Mouse (Mus musculus): ENCODE results near the gene Rsph9. TPM values are rescaled to one million over a fixed set of nuclear protein-coding genes. Genes with fewer than 3 reads are reported as not detected.
A peak's percentile ranks its signal among the peaks of the same experiment; 100 is the strongest.

Gene Rsph9
- polyA plus RNA-seq, 1 experiment from 2014 or later, result 8.6 TPM

GRCm38 (mm10) chr17:46083381-46083780, 60.6 kb downstream of the Rsph9 start:
- Histone ChIP-seq H3K4me1 (replicated peaks) (peaks cover 26% of the 10 kb centered on the region), H3K9ac (no peak overlapping the region), H3K36me3 (no peaks in the 10 kb centered on the region), H3K4me2 (replicated peaks) (no peak overlapping the region), H3K9me3 (no peaks in the 10 kb centered on the region), H3K27me3 (replicated peaks) (no peaks in the 10 kb centered on the region), H3K27ac (no peak overlapping the region), H3K4me3 (replicated peaks) (no peak overlapping the region)
- no peak for ATAC-seq
- 83% methylated on average over 3 of the region's 3 CpGs for WGBS

GRCm38 (mm10) chr17:46081657-46082056, 62.4 kb downstream of the Rsph9 start:
- 60% methylated on average over 7 of the region's 7 CpGs for WGBS

GRCm38 (mm10) chr17:46081042-46081441, 63.0 kb downstream of the Rsph9 start:
- no peak for ATAC-seq
- Histone ChIP-seq H3K27me3 (replicated peaks) (no peaks in the 10 kb centered on the region), H3K27ac (no peak overlapping the region), H3K9me3 (no peaks in the 10 kb centered on the region), H3K4me2 (replicated peaks) (no peak overlapping the region), H3K36me3 (no peaks in the 10 kb centered on the region), H3K4me3 (replicated peaks) (no peak overlapping the region), H3K4me1 (replicated peaks) (peaks cover 18% of the 10 kb centered on the region), H3K9ac (no peak overlapping the region)
- WGBS, result 60% methylated on average over 5 of the region's 5 CpGs

More at GRCm38 (mm10) chr17:46081657-46082056, 62.4 kb downstream of the Rsph9 start:
- Histone ChIP-seq H3K4me1 (replicated peaks) (peaks cover 23% of the 10 kb centered on the region), H3K9ac (no peak overlapping the region), H3K27ac (no peak overlapping the region; the same call in 1 of the 2 replicates), H3K36me3 (no peaks in the 10 kb centered on the region), H3K4me2 (replicated peaks) (no peak overlapping the region), H3K27me3 (replicated peaks) (no peaks in the 10 kb centered on the region), H3K4me3 (replicated peaks) (no peak overlapping the region), H3K9me3 (no peaks in the 10 kb centered on the region)
- no peak for ATAC-seq

DNA sequence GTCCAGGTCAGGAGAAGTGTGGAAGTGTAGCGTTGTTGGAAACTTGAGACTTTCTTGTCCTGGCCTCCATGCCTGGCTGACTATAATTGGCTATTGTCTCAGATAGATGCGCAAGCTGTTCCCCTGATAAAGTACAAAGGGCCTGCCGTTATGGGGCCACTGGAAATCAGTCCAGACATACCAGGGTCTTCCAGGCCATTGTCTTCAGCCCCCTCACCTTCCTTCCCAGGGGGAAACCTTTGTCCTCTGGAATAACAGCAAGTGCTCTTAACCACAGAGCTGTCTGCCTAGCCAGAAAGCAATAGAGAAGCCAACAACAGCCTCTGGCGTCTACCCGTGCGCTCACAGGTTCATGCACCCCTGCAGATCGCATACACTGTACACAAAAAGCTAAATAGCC, 63.6 kb downstream of the Rsph9 start:
- peaks cover 24% of the 10 kb centered on the region for H3K4me1 ChIP-seq (replicated peaks)
- 71% methylated on average over 7 of the region's 7 CpGs for WGBS
- no peak overlapping the region for H3K4me3 ChIP-seq (replicated peaks)
- no peak overlapping the region for H3K9ac ChIP-seq
- no peaks in the 10 kb centered on the region for H3K27me3 ChIP-seq (replicated peaks)
- no peak for ATAC-seq
- H3K9me3 ChIP-seq, result no peaks in the 10 kb centered on the region
- H3K4me2 ChIP-seq (replicated peaks), result no peak overlapping the region
- no peak overlapping the region for H3K27ac ChIP-seq
- no peaks in the 10 kb centered on the region for H3K36me3 ChIP-seq

- Histone ChIP-seq H3K27ac (no peak overlapping the region), H3K27me3 (replicated peaks) (no peaks in the 10 kb centered on the region), H3K9me3 (no peaks in the 10 kb centered on the region), H3K4me2 (replicated peaks) (no peak overlapping the region), H3K4me3 (replicated peaks) (no peak overlapping the region), H3K36me3 (no peaks in the 10 kb centered on the region), H3K9ac (no peak overlapping the region), H3K4me1 (replicated peaks) (peaks cover 32% of the 10 kb centered on the region)
- 78% methylated on average over 2 of the region's 2 CpGs for WGBS
- no peak for ATAC-seq
Measured at GRCm38 (mm10) chr17:46079037-46079436, 65.0 kb downstream of the Rsph9 start.

GRCm38 (mm10) chr17:46077921-46078534, 66.0 kb downstream of the Rsph9 start:
- no peaks in the 10 kb centered on the region for H3K36me3 ChIP-seq
- no peak overlapping the region for H3K4me2 ChIP-seq (replicated peaks)
- no peaks in the 10 kb centered on the region for H3K9me3 ChIP-seq
- H3K27ac ChIP-seq, result no peak overlapping the region
- H3K4me3 ChIP-seq (replicated peaks), result no peak overlapping the region
- H3K4me1 ChIP-seq (replicated peaks), result peaks cover 32% of the 10 kb centered on the region
- WGBS, result 86% methylated on average over 12 of the region's 12 CpGs
- no peak overlapping the region for H3K9ac ChIP-seq
- no peak for ATAC-seq
- no peaks in the 10 kb centered on the region for H3K27me3 ChIP-seq (replicated peaks)

DNA sequence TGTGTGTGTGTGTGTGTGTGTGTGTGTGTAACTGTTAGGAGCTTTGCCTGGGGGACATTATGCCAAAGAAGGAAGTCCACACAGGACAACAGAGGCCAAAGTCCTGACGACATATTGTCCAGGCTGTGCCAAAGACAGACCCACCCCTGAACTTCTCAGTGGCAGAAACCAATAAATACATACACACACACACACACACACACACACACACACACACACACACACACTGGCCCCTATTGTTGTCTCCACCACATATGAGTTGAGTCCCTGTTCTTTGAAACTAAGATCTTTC, 67.8 kb downstream of the Rsph9 start:
- H3K4me1 ChIP-seq (replicated peaks), result peaks cover 27% of the 10 kb centered on the region
- H3K27me3 ChIP-seq (replicated peaks), result no peaks in the 10 kb centered on the region
- peak; percentile 43; the same call in 1 of the 2 replicates for ATAC-seq
- no peak overlapping the region for H3K4me2 ChIP-seq (replicated peaks)
- H3K9ac ChIP-seq, result no peak overlapping the region
- H3K9me3 ChIP-seq, result no peaks in the 10 kb centered on the region
- no peaks in the 10 kb centered on the region for H3K36me3 ChIP-seq
- no peak overlapping the region for H3K4me3 ChIP-seq (replicated peaks)
- 67% methylated on average over 1 of the region's 1 CpGs for whole genome bisulfite sequencing
- H3K27ac ChIP-seq, result no peak overlapping the region

DNA sequence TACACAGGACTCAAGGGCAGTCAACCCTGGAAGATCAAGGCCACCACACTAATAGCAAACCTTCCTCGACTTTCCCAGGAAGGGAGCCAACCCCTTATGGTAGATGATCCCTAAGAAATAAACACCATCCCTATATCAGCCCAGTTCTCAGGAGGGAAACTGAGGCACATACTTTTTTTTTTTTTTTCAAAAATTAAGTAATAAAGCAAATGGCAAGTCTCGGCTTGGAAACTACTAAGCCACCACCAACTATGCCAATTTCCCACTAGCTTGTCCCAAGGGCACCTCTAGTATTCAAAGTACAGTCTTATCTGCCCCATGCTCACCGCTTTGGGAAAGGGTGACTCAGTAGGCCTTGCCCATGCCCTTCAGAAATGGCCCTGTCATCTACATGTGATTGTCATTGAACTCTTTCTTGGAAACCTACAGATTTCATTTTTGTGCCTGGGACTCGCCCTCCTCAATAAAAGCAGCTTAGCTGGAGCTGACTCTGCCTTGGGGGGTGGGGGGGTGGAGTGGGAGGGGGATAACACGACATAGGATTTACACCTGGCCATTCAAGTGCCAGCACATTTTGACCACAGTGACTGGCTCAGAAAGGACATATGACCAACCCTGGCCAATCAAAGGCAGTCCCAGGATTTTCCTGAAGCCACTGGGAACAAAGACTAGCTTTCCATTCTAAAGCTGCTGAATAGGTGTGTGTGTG, 68.3 kb downstream of the Rsph9 start:
- Histone ChIP-seq H3K27ac (no peak overlapping the region), H3K4me3 (replicated peaks) (no peak overlapping the region), H3K36me3 (no peaks in the 10 kb centered on the region), H3K9ac (no peak overlapping the region), H3K9me3 (no peaks in the 10 kb centered on the region), H3K4me1 (replicated peaks) (peaks cover 27% of the 10 kb centered on the region), H3K4me2 (replicated peaks) (no peak overlapping the region), H3K27me3 (replicated peaks) (no peaks in the 10 kb centered on the region)
- 67% methylated on average over 5 of the region's 5 CpGs for whole genome bisulfite sequencing
- peak; percentile 39 for ATAC-seq

DNA sequence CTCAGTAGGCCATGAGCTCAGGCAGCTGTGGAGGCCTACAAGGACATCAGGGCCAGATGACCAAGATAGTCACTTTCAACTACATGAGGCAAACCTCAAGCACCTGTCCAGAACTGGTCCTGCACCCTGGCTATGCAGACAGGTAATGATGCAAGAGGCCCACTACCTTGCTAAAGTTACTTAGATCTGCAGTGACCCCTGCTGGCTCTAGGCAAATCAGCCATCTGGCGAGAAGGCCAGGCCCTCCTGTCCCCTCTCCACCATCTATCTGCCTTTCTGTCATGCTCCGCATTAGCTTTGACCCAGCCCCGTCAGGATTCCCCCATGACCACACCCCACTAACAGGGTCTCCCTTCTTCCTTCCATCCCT, 68.9 kb downstream of the Rsph9 start:
- Histone ChIP-seq H3K9ac (no peak overlapping the region), H3K27ac (no peak overlapping the region), H3K4me1 (replicated peaks) (peaks cover 27% of the 10 kb centered on the region), H3K36me3 (no peaks in the 10 kb centered on the region), H3K9me3 (no peaks in the 10 kb centered on the region), H3K4me3 (replicated peaks) (no peak overlapping the region), H3K4me2 (replicated peaks) (no peak overlapping the region), H3K27me3 (replicated peaks) (no peaks in the 10 kb centered on the region)
- ATAC-seq, result peak; percentile 32; the same call in 1 of the 2 replicates
- 61% methylated on average over 3 of the region's 3 CpGs for WGBS

DNA sequence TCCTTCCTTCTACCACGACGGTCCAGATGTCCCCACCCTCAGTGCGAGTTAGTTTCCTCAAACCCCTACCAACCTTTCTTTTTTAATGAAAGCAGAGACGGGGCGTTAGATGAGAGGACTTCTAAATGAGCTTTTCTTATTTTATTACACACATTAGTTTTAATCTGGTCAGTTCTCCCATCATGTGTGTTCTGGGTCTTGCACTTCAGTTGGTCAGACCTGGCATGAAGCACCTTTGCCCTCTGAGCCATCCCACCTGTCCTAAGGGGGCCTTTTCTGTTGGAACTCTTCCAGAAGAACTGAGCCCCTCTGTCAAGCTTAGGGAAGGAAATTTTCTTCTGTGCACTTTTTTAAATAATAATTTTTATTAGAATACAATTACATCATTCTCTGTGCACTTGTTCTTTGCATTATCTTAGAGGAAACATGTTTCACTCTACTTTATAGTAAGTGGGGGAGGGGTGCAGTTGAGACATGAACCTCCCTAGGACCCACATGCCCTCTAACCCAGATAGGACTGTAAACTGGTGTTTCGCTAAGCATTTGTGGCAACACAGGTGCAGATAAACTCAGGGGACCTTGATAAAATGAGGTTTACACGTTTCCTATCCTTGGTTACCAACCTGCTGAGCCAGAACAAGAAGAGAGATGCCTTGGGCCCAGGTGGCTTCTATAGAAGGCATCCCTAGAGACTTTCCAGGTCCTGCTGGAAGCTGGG, 69.5 kb downstream of the Rsph9 start:
- WGBS, result 40% methylated on average over 7 of the region's 7 CpGs
- H3K27me3 ChIP-seq (replicated peaks), result no peaks in the 10 kb centered on the region
- H3K9me3 ChIP-seq, result no peaks in the 10 kb centered on the region
- H3K4me1 ChIP-seq (replicated peaks), result peaks cover 27% of the 10 kb centered on the region
- H3K4me3 ChIP-seq (replicated peaks), result peak overlapping the region; percentile 25; the same call in 1 of the 2 replicates
- H3K9ac ChIP-seq, result no peak overlapping the region
- ATAC-seq, result no peak
- H3K36me3 ChIP-seq, result no peaks in the 10 kb centered on the region
- H3K4me2 ChIP-seq (replicated peaks), result peak overlapping the region; percentile 59
- no peak overlapping the region for H3K27ac ChIP-seq

DNA sequence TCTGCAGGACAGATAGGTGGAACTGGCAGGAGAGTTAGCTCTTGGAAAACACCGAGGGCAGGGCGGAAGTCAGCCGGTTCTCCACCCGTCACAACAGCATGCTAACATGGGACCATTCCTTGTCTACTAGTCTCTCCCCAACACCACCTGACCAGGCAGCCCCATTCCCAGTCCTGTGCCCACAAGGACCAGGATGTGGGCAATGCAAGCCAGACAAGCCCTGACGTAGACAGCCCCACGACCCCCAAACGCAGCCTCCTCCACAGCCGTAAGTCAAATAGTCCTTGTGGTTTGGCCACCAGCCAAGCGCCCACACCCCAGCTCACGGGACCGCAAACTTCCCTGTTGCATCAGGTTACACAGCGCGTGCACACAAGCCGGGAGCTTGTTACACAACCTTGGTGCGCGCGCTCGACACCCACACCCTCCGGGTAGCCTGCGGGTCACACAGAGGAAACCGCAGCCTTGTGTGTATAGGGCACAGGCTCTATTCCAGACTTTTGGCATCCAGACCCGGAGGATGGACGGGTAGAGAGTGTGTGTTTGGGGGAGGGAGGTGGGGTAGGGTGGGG, 70.2 kb downstream of the Rsph9 start:
- Histone ChIP-seq H3K36me3 (no peaks in the 10 kb centered on the region), H3K4me3 (replicated peaks) (peak overlapping the region; percentile 25), H3K4me1 (replicated peaks) (peaks cover 27% of the 10 kb centered on the region), H3K4me2 (replicated peaks) (peak overlapping the region; percentile 59), H3K27me3 (replicated peaks) (no peaks in the 10 kb centered on the region), H3K9ac (0 out of 2 replicates have a peak overlapping the region, but pooled peaks have one; percentile 12), H3K27ac (0 out of 2 replicates have a peak overlapping the region, but pooled peaks have one; percentile 28), H3K9me3 (no peaks in the 10 kb centered on the region)
- ATAC-seq, result peak; percentile 85
- 12% methylated on average over 23 of the region's 23 CpGs for WGBS
